Mouse (Mus musculus) small intestine, adult 2 months (tissue): ENCODE data around the gene Slc16a1.

ENCODE experiments used
- CTCF ChIP-seq: fragments of 200-500 bp; IDR thresholded peaks from 2 replicates; pipeline ENCODE4 v1.5.1; 2012; ENCODE audit warnings: low read depth, mild to moderate bottlenecking, control low read depth, inconsistent platforms, low read length, moderate library complexity, mixed read lengths; ENCODE audit not compliant: insufficient replicate concordance, insufficient read length; ENCODE audit errors: extremely low read depth
- POLR2A ChIP-seq: fragments of 200-500 bp; IDR thresholded peaks from 2 replicates; pipeline ENCODE4 v1.6.1; 2012; ENCODE audit warnings: low read depth, mild to moderate bottlenecking, control low read depth, inconsistent platforms, low read length, moderate library complexity

DNA sequence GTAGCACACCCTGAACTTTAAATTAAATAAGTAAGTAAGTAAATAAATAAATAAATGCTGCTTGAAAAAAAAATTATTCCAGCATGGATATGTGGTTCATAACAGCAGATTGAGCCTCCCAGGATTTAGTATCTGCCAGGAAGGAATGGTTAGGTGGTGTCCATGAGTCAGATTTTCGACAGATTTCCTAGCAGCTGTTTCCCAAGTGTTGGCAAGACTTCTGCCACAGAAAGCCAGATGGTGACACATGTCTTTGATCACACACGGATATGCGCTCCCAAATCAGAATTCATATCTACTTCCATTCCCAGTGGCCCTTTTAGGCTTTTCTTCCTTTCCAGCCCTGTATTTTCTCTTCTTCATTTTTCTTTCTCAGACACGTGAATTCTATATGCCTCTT is 28.5 kb downstream of the Slc16a1 start:
- TF ChIP-seq CTCF (no peak), POLR2A (no peak)
